Mouse (Mus musculus) adrenal gland, adult 8-10 months (tissue): Measurements from ENCODE around the gene Ppp1r11. TPM values are rescaled to one million over a fixed set of nuclear protein-coding genes. Genes with fewer than 3 reads are reported as not detected.
"Not testable (repeated sequence)": the region's sequence is repeated elsewhere in the genome, so short reads cannot be mapped to it uniquely, and the experiment has no call there.

Experiments
- DNase-seq: peaks from one replicate; pipeline ENCODE4 v3.0.0; 2022
- total RNA-seq, 4 experiments: library from RNA; stranded (reverse); gene quantifications; 2 replicates each; pipeline ENCODE4 v1.2.4; 2022

The Ppp1r11 gene
- total RNA-seq = 100 to 1,000 TPM in 1 of 4 experiments, 10 to 100 TPM in 3; 74.5 to 104 (median 81.9) TPM

GRCm38 (mm10) chr17:36950981-36951947, at the start of gene Ppp1r11:
Gene Ppp1r11, minus strand, starts transcription at chr17:36951741.
- DNase-seq = peak; percentile 97

- DNase-seq = no peak
These were observed 49.3 kb upstream of the Ppp1r11 start, which contains the start of gene Zfp57 for GRCm38 (mm10) chr17:37000863-37001262. Gene Zfp57, plus strand, starts transcription at chr17:37001163.

GRCm38 (mm10) chr17:36998477-36998876, 46.9 kb upstream of the Ppp1r11 start:
- no peak for DNase-seq

- peak; percentile 58 for DNase-seq
These were observed 45.6 kb upstream of the Ppp1r11 start for GRCm38 (mm10) chr17:36997033-36997735.

GRCm38 (mm10) chr17:36995448-36995847, 43.9 kb upstream of the Ppp1r11 start:
- no peak for DNase-seq

- DNase-seq = no peak
These were observed 43.0 kb upstream of the Ppp1r11 start for GRCm38 (mm10) chr17:36994528-36994927.

- DNase-seq = no peak
These were observed 42.3 kb upstream of the Ppp1r11 start for GRCm38 (mm10) chr17:36993770-36994325.

- no peak for DNase-seq
These were observed 41.0 kb upstream of the Ppp1r11 start for GRCm38 (mm10) chr17:36992336-36993104.

- not testable (repeated sequence) for DNase-seq
These were observed 39.1 kb upstream of the Ppp1r11 start for GRCm38 (mm10) chr17:36990630-36991029.

GRCm38 (mm10) chr17:36989437-36989836, 37.9 kb upstream of the Ppp1r11 start, which contains the start of gene H2-M5:
Gene H2-M5, minus strand, starts transcription at chr17:36989537.
- DNase-seq = no peak

- DNase-seq = no peak
These were observed 36.9 kb upstream of the Ppp1r11 start for GRCm38 (mm10) chr17:36988475-36988874.

GRCm38 (mm10) chr17:36982253-36983155, 31.0 kb upstream of the Ppp1r11 start:
- no peak for DNase-seq

GRCm38 (mm10) chr17:36981845-36982244, 30.3 kb upstream of the Ppp1r11 start:
- no peak for DNase-seq

- no peak for DNase-seq
These were observed 29.8 kb upstream of the Ppp1r11 start, which contains the start of gene 2410137M14Rik for GRCm38 (mm10) chr17:36981221-36981813. Gene 2410137M14Rik, minus strand, starts transcription at chr17:36981237.

GRCm38 (mm10) chr17:36973271-36973787, 21.8 kb upstream of the Ppp1r11 start:
- no peak for DNase-seq

- DNase-seq = no peak
These were observed 21.2 kb upstream of the Ppp1r11 start for GRCm38 (mm10) chr17:36972791-36973190.

- DNase-seq = no peak
These were observed 19.8 kb upstream of the Ppp1r11 start for GRCm38 (mm10) chr17:36971172-36971850.

GRCm38 (mm10) chr17:36970316-36970890, 18.9 kb upstream of the Ppp1r11 start:
- DNase-seq = no peak

GRCm38 (mm10) chr17:36966875-36967274, 15.3 kb upstream of the Ppp1r11 start:
- DNase-seq = no peak
